Mouse (Mus musculus): ENCODE measurements around the gene Pex14.

The Pex14 gene

DNA sequence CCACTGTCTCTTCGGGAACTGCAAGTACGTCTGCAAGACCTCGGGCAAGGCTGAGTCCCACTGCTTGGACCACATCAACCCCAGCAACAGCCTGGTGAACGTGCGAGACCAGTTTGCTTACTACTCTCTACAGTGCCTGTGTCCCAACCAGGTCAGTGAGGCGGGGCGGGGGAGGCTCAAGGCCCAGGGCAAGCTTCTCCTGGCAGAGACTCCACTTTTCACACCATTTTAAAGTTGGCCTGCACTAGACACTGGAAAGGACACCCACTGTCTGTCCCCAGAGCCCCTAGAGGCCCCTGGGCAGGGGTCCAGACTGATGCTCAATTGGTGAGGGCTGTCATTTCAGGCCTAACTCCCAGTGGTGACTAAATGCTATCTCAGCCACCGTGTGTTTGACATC is 153.6 kb downstream of the Pex14 start:
- no peak for DNase-seq

DNA sequence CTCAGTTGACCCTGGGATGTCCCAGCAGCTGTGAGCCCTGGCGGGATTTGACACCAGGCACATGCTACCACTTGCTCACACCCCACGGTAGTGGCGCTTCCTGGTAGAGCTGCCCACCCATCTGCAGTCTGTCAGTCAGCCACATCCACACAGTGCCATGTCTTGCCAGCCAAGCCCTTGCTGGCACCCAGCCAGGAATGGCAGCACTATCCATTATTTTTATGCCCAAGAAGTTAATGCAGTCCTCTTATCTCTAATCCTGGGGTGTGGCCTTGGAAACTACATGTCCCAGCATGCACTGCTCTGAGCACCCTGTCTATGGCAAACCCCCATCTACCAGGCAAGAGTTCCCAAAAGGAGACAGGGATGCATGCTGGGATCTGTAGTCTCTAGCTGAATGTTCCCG is 154.2 kb downstream of the Pex14 start:
- peak; percentile 29 for DNase-seq

DNA sequence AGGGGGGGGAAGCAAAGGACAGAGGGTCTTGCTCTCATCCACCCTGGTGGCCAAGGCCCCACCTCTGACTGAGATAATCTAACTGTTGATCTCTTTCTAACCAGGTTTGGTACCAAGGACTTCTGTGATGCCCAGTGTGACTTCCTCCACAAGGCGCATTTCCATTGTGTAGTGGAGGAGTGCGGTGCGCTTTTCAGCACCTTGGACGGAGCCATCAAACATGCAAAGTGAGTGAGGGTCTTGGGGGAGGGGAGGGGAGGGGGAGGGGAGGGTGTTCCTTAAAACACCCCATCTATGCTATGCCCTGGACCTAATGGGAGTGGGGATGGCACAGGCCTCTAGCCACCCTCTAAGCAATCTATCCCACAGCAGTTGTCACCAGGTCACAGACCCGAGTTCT is 156.6 kb downstream of the Pex14 start:
- DNase-seq, result no peak

DNA sequence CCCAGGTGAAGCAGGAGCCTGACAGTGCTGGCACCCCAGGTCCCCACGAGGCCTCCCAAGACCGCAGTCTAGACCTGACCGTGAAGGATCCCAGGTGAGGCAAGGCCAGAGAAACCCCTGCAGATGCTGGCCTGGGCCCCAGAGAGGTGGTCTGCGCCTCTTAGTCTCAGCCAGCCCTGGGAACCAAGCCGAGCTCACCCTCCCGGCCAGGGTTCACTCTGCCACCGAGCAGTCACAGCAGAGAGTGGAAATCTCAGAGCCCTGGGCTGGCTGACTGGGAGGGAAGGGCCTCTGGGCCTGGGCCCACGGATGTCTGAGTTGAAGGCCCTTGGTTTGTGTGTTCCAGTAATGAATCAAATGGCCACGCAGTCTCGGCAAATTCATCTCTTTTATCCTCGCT is 158.4 kb downstream of the Pex14 start:
- no peak for DNase-seq

DNA sequence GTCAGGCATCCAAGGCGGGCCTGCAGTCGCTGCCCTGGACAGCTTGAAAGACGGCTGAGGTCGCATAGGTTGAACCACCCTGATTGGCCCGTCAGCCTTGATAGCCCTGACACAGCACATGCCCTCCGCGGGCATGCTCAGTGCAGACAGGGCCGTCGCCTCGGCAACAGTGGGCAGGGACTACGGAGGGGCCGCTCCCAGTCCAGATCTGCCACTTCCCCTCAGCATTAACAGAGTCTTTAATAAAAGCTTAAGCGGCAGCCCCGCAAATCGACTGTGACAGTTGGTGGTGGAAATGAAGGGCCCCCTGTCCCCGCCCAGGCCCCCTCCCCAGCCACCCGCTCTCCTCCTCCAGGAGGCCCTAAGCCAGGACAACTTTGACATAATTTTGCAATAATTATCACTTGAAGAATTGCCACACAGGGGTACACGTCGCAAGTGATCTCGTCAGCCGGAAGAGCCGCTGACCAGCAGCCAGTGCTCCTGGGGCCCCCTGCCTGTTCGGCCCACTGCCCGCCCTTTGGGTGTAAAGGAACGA is 158.9 kb downstream of the Pex14 start:
- DNase-seq, result no peak

DNA sequence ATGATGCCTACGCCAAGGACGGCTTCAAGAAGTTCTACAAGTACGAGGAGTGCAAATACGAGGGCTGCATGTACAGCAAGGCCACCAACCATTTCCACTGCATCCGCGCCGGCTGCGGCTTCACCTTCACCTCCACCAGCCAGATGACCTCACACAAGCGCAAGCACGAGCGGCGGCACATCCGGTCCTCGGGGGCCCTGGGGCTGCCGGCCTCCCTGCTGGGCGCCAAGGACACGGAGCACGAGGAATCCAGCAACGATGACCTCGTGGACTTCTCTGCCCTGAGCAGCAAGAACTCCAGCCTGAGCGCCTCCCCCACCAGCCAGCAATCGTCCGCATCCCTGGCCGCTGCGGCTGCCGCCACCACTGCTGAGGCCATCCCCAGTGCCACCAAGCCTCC is 161.1 kb downstream of the Pex14 start:
- DNase-seq, result no peak

DNA sequence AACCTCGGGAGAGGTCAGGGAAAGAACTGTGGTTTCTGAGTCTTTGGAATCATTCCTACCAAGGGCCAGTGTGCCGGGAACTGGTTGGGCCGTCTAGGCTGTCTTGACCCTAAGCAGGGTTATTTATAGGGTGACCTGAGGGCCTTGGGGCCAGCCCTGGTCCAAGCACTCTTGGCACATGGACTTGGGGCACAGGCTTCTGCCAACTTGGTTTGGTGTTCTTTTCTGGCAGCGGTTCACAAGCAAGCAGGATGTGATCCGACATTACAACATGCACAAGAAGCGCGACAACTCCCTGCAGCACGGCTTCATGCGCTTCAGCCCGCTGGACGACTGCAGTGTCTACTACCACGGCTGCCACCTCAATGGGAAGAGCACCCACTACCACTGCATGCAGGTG is 162.9 kb downstream of the Pex14 start:
- DNase-seq, result no peak

DNA sequence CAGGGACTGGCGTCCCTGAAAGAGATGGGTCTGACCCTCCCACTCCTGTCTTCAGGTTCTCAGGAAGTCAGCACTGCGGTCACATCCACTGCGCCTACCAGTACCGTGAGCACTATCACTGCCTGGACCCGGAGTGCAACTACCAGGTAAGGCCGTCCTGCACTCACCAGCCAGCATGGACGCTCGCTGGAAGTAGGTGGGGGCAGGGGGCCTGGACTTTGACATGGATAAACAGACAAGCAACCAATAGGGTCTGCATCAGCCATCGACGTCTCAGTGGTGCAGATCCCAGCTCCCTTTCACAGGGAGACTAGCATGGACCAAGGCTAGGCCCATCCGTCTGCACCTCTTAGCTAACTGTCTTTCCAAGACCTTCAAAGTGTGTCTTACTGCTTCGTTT is 163.6 kb downstream of the Pex14 start:
- DNase-seq, result no peak

DNA sequence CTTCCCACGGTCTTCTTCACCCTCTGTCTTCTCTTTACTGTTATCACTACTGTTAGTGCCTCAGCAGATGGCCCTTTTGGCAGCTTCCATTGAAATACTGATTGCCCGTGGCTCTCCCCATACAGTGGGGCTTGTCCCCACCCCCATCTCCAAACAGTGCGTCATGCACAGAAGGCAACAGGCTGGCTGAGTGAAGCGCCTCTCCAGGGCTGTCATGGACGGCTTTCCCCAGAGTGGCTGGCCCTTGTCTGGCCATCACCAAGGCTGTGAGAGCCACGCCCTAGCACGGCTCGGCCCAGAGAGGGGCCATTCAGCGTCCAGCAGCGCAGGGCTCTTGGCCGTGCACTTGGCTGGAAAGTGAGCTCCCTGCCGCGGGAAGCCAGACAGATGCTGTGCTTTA is 164.5 kb downstream of the Pex14 start:
- no peak for DNase-seq

DNA sequence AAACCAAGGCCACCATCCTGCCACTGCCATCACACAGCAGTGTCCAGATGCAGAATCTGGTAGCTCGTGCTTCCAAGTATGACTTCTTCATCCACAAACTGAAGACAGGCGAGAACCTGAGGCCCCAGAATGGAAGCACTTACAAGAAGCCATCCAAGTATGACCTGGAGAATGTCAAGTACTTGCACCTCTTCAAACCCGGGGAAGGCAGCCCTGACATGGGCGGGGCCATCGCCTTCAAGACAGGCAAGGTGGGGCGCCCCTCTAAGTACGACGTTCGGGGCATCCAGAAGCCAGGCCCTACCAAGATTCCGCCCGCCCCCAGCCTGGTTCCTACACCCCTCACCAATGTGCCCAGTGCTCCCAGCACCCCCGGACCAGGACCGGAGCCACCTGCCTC is 166.6 kb downstream of the Pex14 start:
- no peak for DNase-seq

DNA sequence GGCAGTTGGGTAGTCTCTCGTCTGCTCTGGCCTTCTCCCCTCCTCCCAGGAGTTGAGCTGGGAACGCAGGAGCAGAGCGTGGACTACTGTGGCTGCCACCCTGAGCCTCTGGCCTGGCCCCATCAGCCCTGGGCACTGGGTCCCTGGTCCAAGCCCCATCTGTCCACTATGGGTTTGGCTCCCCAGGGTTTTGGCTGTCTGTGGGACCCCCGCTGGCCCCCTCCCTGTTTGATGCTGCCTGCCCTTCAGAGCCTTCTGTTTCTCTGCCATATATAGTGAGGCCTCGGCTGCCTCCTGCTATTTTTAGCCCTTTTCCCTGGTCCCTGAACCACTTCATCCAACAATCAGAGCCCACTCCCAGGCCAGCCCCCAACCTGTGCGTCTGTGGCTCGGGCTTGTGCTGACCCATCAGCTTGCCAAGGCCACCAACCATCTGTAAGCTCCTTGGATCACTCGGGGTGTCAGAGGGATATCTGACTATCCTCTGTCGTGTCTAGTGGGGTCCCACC is 168.9 kb downstream of the Pex14 start:
- DNase-seq, result no peak

DNA sequence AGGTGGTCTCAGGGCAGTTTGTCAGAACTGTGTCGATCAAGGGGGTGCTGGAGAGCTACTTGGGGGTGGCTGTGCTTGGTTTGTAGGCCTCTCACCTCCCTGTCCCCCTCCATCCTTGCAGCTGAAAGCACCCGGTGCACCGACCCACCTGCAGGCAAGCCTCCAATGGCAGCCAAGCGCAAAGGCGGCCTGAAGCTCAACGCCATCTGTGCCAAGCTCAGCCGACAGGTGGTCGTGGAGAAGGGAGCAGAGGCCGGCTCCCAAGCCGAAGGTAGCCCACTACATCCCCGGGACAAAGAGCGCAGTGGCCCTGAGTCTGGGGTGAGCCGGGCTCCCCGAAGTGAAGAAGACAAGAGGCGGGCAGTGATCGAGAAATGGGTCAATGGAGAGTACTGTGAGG is 170.8 kb downstream of the Pex14 start:
- DNase-seq, result no peak

DNA sequence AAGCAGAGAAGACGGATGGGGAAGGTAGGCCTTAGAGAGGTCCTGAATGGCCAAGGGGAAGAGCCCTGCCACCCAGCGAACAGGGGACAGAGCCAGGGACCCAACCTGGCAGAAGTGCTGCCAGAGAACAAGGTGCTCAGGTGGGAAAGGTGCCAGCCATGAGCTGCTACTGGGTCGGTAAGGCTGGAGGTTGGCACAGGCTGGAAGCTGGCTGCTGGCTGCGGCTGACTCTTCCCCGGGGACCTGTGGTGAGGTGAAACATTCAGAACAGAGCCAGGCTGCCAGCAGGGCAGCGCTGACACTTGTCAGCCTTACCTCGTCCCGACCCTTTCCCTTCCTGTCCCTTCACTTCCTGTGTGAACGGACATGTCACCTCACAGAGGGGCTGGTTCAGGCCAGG is 171.4 kb downstream of the Pex14 start:
- no peak for DNase-seq

DNA sequence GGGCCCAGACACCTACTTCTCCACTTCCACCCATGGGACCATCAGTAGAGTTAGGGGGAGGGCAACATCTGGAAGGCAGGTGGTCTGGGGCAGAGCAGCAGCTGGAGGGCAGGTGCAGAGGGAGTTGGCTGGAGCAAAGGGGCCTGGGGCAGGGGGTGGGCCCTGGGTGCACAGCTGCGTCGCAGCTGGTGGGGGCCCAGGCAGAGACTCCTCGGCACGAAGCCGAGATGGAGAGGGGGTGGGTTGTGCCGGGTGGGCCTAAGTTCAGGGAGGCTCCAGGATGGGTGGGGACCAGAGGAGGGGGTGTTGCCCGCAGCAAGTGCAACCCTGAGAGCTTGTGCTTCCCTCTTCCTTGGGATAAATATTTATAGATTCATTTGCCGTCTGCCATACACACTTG is 173.2 kb downstream of the Pex14 start:
- no peak for DNase-seq

DNA sequence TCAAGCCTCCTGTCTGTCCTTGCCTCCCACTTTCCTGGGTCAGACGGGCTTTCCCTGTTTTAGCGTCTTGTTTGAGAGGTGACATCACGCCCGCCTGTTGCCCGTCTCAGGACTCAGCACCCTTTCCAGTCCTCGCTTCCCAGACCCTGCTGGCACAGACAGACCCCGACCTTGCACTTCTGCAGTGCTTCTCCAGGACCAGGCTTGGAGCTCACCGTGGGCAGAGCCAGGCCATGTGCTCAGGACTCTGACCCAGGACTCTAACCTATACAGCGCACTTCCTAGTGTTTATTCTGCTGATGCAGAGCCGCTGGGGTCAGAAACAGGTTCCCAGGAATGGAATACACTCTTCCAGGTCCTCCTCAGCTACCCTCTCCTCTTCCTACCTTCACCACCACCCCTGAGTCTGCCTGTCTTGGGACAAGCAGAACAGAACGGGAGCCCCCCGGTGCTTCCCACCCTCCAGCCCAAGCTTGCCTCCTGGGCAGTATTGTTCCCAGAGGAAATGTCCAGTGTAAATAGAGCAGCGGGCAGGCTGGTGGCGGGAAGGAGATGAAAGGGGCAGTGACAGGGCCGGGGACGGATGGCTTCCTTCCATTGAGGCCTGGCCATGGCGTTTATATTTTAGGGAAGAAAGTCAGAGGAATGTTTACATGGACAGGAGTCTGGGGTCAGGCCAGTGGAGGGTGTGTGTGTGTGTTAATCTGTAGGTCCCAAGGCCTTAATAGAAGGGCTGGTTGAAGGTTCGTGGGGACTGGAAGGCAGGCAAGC is 173.9 kb downstream of the Pex14 start:
- DNase-seq, result no peak

DNA sequence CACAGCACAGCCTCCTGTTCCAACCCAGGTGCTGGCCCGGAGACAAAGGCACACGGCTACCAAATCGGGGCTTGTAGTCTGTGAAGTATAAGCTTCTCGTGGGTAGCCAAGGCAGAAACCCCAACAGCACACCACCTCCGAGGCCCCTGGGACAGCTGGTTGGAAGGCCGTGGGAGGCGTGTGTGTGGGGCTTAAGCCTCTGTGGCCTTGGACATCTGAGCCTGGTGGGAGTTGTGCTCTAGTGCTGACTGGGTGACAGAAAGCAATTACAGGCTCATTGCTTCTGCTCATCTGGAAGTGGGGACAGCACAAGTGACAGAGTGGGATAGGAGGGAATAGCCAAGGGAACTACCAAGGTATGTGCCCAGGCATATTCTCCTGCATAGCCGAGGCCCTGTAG is 175.7 kb downstream of the Pex14 start:
- no peak for DNase-seq

DNA sequence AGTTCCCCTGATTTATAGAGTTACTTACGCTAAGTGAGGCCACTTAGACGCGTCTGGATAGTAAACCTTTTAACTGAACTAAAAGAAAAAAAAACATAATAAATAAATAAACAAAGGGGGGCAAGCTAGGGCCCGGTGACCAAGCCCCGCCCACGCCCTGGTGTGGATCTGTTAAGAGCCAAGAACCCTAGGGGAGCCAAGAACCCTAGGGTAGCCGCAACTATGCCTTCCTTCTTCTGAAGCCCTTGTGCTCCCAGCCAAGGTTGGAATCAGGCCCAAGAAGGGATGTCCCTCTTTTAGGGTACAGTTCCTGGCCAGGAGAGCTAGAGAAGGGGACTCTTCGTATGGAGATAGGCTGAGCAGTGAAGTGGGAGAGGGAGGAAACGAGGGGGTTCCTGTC is 176.3 kb downstream of the Pex14 start:
- DNase-seq, result no peak

DNA sequence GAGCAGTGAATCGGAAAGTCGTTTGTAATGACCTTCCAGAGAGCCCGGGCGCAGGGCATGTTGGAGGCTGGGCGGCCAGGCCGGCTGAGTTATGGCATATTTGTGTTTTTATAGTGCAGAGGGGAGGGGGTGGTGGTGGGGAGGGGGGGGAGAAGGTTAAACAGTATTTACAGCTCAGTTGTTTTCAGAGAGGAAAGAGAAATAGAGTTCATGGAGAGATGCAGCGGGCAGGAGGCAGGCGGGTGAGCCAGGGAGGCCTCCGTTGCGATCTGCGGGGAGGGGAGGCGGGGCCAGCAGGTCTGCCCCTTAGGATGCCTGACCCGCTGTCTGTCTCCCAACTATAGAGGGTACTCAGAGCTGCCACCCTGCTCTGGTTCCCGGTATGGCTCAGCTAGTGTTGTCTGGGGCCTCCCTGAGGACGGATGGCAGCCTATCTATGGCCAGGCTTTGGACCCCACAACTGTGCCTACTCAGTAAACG is 177.4 kb downstream of the Pex14 start:
- DNase-seq, result no peak

DNA sequence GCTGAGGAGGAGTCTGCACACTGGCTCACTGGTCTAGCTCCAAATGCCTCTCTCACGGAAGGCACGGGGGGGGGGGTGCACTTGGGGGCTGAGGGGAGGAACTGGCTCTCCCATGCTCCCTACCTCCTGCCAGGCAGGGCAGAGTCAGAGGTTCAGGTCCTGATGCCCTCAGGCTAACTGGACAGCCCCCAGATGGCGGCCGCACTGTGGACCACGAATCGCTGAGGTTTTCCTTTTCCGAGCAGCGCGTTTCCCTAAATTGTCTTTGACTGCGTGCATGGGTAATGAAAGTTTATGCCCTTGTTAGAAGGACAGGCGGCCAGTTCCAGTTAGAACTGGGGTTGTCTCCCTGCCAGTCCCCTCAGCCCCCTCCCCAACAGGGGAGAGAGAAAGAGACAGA is 179.1 kb downstream of the Pex14 start:
- DNase-seq, result no peak

DNA sequence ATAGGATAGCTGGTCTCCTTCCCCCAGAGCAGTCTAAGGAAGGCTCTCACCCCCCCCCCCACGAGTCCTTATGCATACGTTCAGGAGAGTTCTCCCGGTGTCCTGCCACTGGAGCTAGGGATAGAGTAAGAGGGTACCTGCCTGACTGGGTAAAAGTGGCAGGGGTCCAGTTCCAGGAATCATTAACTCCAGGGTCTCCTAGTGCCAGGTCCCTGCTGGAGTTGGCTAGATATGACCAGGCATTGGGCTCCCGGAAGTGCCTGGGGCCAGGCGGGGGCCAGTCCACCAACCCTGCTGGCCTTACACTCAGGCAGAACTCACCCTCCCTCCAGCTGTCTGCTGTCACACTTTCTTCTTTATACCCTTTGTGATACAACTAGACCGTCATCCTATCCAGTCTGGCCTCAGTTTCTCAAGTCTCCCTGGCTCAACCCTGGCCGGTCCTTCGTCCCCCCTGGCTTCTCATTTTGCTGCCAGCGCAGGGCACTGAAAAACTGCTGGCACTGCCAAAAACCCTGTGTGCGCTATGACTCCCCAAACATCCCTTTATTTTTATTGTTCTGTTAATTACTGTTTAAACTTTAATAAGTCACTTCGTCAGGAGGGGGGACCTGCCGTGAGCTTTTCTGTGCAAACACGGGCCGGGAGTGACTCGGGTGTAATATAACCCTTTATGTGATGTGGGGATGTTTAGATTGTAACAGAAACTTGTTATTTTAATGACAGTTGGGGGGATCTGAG is 180.8 kb downstream of the Pex14 start:
- DNase-seq, result no peak

DNA sequence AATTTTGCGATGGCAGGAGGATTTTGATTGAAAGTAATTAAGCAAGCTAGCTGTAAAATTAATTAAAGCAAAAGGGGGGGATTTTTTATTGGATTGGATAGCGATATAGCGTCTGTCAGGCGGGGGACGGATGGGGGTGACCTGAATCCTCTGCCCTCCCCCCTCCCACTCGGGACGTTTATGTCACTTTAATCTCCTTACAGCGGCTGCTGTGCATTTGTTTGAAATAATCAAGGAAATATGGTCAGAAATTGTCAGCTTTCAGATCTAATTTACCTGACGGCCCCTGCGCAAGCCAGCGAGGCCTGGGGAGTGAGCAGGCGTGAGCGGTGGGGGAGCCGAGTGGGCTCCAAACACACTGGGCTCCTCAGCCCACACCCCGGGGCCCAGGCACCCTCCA is 183.8 kb downstream of the Pex14 start:
- DNase-seq, result no peak

DNA sequence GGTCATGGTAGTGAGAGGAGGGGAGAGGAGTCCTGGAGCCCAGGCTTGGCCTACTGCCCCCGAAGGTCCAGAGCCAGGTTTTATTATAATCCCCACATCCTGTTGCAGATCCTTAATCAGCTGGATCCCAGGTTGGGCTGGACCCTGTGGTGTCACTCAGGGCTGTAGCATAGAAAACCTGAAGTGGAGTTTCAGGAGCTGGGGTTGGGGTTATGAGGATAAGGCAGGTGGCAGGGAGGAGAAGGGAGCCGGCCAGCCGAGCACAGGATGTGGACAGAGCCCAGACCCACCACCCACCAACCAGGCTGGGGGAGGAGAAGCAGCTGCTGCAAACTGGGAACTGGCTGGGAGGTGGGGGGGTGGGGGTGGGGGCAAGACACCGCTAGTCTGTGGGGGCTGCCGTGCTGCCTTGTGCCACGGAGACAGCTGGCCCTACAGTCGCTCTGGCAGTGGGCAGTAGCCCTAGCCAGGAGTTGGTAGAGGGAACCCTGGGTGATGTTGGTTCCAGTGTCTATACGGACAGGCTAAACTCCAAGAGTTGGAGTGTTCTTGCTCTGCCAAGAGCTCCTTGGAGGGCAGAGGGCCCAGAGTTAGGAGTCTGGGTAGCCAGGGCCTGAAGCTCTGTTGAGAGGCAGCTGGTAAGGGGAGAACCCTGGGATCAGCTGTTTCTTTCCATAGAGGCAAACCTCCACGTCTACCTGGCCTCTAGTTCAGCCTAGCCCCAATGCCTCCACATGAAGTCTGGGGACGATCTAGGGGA is 184.6 kb downstream of the Pex14 start:
- no peak for DNase-seq

DNA sequence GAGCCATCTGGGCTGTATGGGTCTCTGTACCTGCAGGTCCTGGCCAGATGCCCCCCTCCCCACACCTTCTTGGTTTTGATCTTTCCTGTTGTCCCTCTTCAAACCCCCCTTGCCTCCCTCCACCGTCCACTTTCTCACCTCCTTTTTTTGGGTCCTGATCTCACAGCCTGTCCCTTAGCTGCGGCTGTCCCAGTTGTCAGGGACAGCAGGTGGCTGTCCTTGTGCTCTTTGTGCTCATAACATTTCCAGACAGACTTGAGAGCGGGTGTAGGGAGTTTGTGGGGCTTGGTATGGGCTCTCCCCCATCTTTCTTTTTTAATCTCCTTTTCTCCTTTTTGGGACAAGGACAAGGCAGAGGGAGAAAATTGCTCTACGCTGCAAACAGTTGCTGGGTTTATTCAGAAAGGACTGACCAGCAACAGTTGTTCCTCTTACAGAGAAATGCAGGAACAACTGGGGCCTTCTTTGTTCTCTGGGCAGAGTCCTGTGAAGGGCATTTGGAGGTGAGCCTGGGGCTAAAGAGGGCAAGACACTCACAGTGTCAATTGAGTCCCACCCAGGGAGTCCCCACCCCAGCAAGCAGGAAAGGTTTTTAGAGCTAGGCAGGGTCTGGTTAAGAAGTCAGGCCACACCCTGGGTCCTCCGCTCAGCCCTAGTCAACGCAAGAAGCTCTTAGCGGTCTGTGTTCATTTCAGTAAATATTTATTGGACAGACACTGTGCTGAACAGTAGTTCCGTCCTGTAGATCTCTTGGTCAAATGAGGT is 186.7 kb downstream of the Pex14 start:
- no peak for DNase-seq
